Comparison of ENCODE assay signal across 22 mouse cellular contexts in genomic region chr10:22708190-22708843, GRCm38 (mm10). TPM values are rescaled to one million over a fixed set of nuclear protein-coding genes. Genes with fewer than 3 reads are reported as not detected.
A peak's percentile ranks its signal among the peaks of the same experiment; 100 is the strongest.
DNase-seq lines count a peak whose midpoint lies in the region; ATAC-seq lines count a peak whose summit lies in the region.
"Had no signal": no experiment of that assay in that cellular context is flagged by ENCODE, and none has a peak within 500 bp of the region (broad histone marks: within the 10 kb centered on the region; RNA-seq: fewer than 3 reads in every experiment).

No protein-coding gene starts in this region.

- ATAC-seq in embryonic facial prominence, embryonic 14.5 days (ENCODE audit: low read depth) = peak; percentile 63; the same call in 1 of the 2 replicates
- ATAC-seq in heart, embryonic 15.5 days (replicated peaks; ENCODE audit: insufficient number of reproducible peaks, insufficient read depth, low FRiP score, low read depth) = peak; percentile 74; the same call in 1 of the 2 replicates
- ATAC-seq in stomach, embryonic 15.5 days (ENCODE audit: insufficient read depth, low FRiP score, low read depth) = no peak
- no peak for ATAC-seq in midbrain, embryonic 13.5 days
- ATAC-seq: forebrain, embryonic 15.5 days; hindbrain, postnatal 0 days; intestine, postnatal 0 days; liver, embryonic 12.5 days had no signal

- no peak overlapping the region for H3K4me3 ChIP-seq in embryonic facial prominence, embryonic 14.5 days (ENCODE audit: low read depth, low read length)
- H3K4me3 ChIP-seq in embryonic facial prominence, embryonic 10.5 days = no peak overlapping the region
- no peak overlapping the region for H3K4me3 ChIP-seq in heart, embryonic 15.5 days
- H3K4me3 ChIP-seq in stomach, embryonic 15.5 days (replicated peaks) = no peak overlapping the region
- no peak overlapping the region for H3K4me3 ChIP-seq in midbrain, embryonic 13.5 days (replicated peaks)
- H3K4me3 ChIP-seq: embryonic facial prominence, embryonic 12.5 days; forebrain, embryonic 15.5 days; hindbrain, embryonic 10.5 days; limb, embryonic 12.5 days; liver, embryonic 12.5 days; neural tube, embryonic 12.5 days had no signal

- no peaks in the 10 kb centered on the region for H3K4me1 ChIP-seq in embryonic facial prominence, embryonic 14.5 days (ENCODE audit: control insufficient read depth, insufficient read depth, low read length)
- no peaks in the 10 kb centered on the region for H3K4me1 ChIP-seq in embryonic facial prominence, embryonic 10.5 days
- H3K4me1 ChIP-seq in heart, embryonic 15.5 days (replicated peaks) = peaks cover 17% of the 10 kb centered on the region
- no peaks in the 10 kb centered on the region for H3K4me1 ChIP-seq in stomach, embryonic 15.5 days
- no peaks in the 10 kb centered on the region for H3K4me1 ChIP-seq in midbrain, embryonic 13.5 days (replicated peaks)
- H3K4me1 ChIP-seq: embryonic facial prominence, embryonic 12.5 days; forebrain, embryonic 15.5 days; hindbrain, embryonic 10.5 days; limb, embryonic 12.5 days; liver, embryonic 12.5 days; neural tube, embryonic 12.5 days had no signal

- H3K36me3 ChIP-seq in embryonic facial prominence, embryonic 14.5 days (ENCODE audit: control insufficient read depth, insufficient read depth, low read length) = peaks cover 62% of the 10 kb centered on the region
- peaks cover 75% of the 10 kb centered on the region for H3K36me3 ChIP-seq in embryonic facial prominence, embryonic 10.5 days (replicated peaks)
- peaks cover 37% of the 10 kb centered on the region for H3K36me3 ChIP-seq in heart, embryonic 15.5 days
- H3K36me3 ChIP-seq in stomach, embryonic 15.5 days = peaks cover 8% of the 10 kb centered on the region; the same call in 1 of the 2 replicates
- peaks cover 64% of the 10 kb centered on the region for H3K36me3 ChIP-seq in midbrain, embryonic 13.5 days

- peak; percentile 17 for DNase-seq in embryonic facial prominence, embryonic 14.5 days (ENCODE audit: low spot score)
- no peak for DNase-seq in embryonic facial prominence, embryonic 10.5 days (ENCODE audit: low spot score)
- DNase-seq in heart, postnatal 25 days (ENCODE audit: low spot score) = no peak
- peak; percentile 13 to 47 for DNase-seq in lung, adult 18-20 months
- DNase-seq in lung, postnatal 4 days = no peak
- DNase-seq: adrenal gland, adult 2 months; cerebellum, adult 9-11 months; gastrocnemius, postnatal 36 days; thymus, postnatal 25 days had no signal

- H3K27ac ChIP-seq in embryonic facial prominence, embryonic 14.5 days (replicated peaks; ENCODE audit: low read depth, low read length) = no peak overlapping the region
- H3K27ac ChIP-seq in embryonic facial prominence, embryonic 10.5 days (replicated peaks) = no peak overlapping the region
- H3K27ac ChIP-seq in heart, embryonic 15.5 days = 0 out of 2 replicates have a peak overlapping the region, but pooled peaks have one; percentile 32
- H3K27ac ChIP-seq in stomach, embryonic 15.5 days = peak overlapping the region; percentile 36; the same call in 1 of the 2 replicates
- no peak overlapping the region for H3K27ac ChIP-seq in midbrain, embryonic 13.5 days
- H3K27ac ChIP-seq: embryonic facial prominence, embryonic 12.5 days; forebrain, embryonic 15.5 days; hindbrain, embryonic 10.5 days; hindbrain, postnatal 0 days; kidney, postnatal 0 days; limb, embryonic 12.5 days; liver, embryonic 12.5 days; neural tube, embryonic 12.5 days had no signal

- H3K9ac ChIP-seq in embryonic facial prominence, embryonic 14.5 days (ENCODE audit: low read depth, low read length) = no peak overlapping the region
- no peak overlapping the region for H3K9ac ChIP-seq in heart, embryonic 15.5 days
- H3K9ac ChIP-seq in stomach, embryonic 15.5 days = no peak overlapping the region
- H3K9ac ChIP-seq in midbrain, embryonic 13.5 days (replicated peaks) = no peak overlapping the region
- H3K9ac ChIP-seq: embryonic facial prominence, embryonic 12.5 days; forebrain, embryonic 15.5 days; limb, embryonic 12.5 days; liver, embryonic 12.5 days; neural tube, embryonic 12.5 days had no signal

- H3K4me2 ChIP-seq in embryonic facial prominence, embryonic 14.5 days (ENCODE audit: low read depth, low read length) = no peak overlapping the region
- no peak overlapping the region for H3K4me2 ChIP-seq in heart, embryonic 15.5 days
- H3K4me2 ChIP-seq in stomach, embryonic 15.5 days = no peak overlapping the region
- H3K4me2 ChIP-seq in midbrain, embryonic 13.5 days (replicated peaks) = no peak overlapping the region
- H3K4me2 ChIP-seq: embryonic facial prominence, embryonic 12.5 days; forebrain, embryonic 15.5 days; limb, embryonic 12.5 days; liver, embryonic 12.5 days; midbrain, embryonic 11.5 days; neural tube, embryonic 12.5 days had no signal

- no peaks in the 10 kb centered on the region for H3K27me3 ChIP-seq in embryonic facial prominence, embryonic 14.5 days (replicated peaks; ENCODE audit: control insufficient read depth, insufficient read depth, low read length)
- no peaks in the 10 kb centered on the region for H3K27me3 ChIP-seq in embryonic facial prominence, embryonic 10.5 days (replicated peaks; ENCODE audit: low read depth, poor library complexity, severe bottlenecking)
- H3K27me3 ChIP-seq in heart, embryonic 15.5 days = no peaks in the 10 kb centered on the region
- H3K27me3 ChIP-seq in stomach, embryonic 15.5 days (replicated peaks) = no peaks in the 10 kb centered on the region
- H3K27me3 ChIP-seq in midbrain, embryonic 13.5 days = no peaks in the 10 kb centered on the region
- H3K27me3 ChIP-seq: embryonic facial prominence, embryonic 12.5 days; forebrain, embryonic 15.5 days; limb, embryonic 12.5 days; liver, embryonic 12.5 days; neural tube, embryonic 12.5 days had no signal

- no peaks in the 10 kb centered on the region for H3K9me3 ChIP-seq in embryonic facial prominence, embryonic 14.5 days (ENCODE audit: control insufficient read depth, low read length)
- H3K9me3 ChIP-seq in embryonic facial prominence, embryonic 10.5 days = no peaks in the 10 kb centered on the region
- H3K9me3 ChIP-seq in heart, embryonic 15.5 days (replicated peaks) = no peaks in the 10 kb centered on the region
- no peaks in the 10 kb centered on the region for H3K9me3 ChIP-seq in stomach, embryonic 15.5 days
- no peaks in the 10 kb centered on the region for H3K9me3 ChIP-seq in midbrain, embryonic 13.5 days
- H3K9me3 ChIP-seq: embryonic facial prominence, embryonic 12.5 days; forebrain, embryonic 15.5 days; hindbrain, embryonic 10.5 days; limb, embryonic 12.5 days; liver, embryonic 12.5 days; neural tube, embryonic 12.5 days had no signal

- 90% methylated on average over 7 of the region's 7 CpGs for WGBS in embryonic facial prominence, embryonic 14.5 days
- 92% methylated on average over 7 of the region's 7 CpGs for WGBS in embryonic facial prominence, embryonic 10.5 days
- 62% methylated on average over 7 of the region's 7 CpGs for WGBS in heart, embryonic 15.5 days
- WGBS in stomach, embryonic 15.5 days = 77% methylated on average over 7 of the region's 7 CpGs
- 93% methylated on average over 7 of the region's 7 CpGs for WGBS in midbrain, embryonic 13.5 days

- intact Hi-C loops in heart, postnatal 25 days (cut with DNase I) = no loop called here

RNA-seq across cellular contexts. Expression of gene Tbpl1, which starts 23.4 kb away (rescaled TPM):
- 49.5 and 56.0 TPM in 2 replicates for polyA plus RNA-seq in embryonic facial prominence, embryonic 14.5 days (2014; fragmentation: Nextera tagmentation; extraction: Ambion mirVana)
- polyA plus RNA-seq in embryonic facial prominence, embryonic 10.5 days (2016; fragmentation: Nextera tagmentation; extraction: Ambion mirVana) = 89.1 and 91.8 TPM in 2 replicates
- 41.1 and 48.8 TPM in 2 replicates for polyA plus RNA-seq in heart, embryonic 15.5 days (2015; fragmentation: Nextera tagmentation; extraction: Ambion mirVana)
- total RNA-seq in heart, postnatal 25 days (2021) = 10 to 100 TPM; 19.1 to 21.1 TPM
- 50.6 and 56.0 TPM in 2 replicates for polyA plus RNA-seq in stomach, embryonic 15.5 days (2015; fragmentation: Nextera tagmentation; extraction: Ambion mirVana)
- 124 and 127 TPM in 2 replicates for polyA plus RNA-seq in midbrain, embryonic 13.5 days (2015; fragmentation: Nextera tagmentation; extraction: Ambion mirVana)

Comparison
In these comparisons a context has a peak if more than half of its experiments do, and no peak if none do; other contexts are left out.
1. DNase-seq: peak in embryonic facial prominence, embryonic 14.5 days (single experiment) and lung, adult 18-20 months (2 of 2); none in embryonic facial prominence, embryonic 10.5 days (single experiment), heart, postnatal 25 days (single experiment) and lung, postnatal 4 days (0 of 2).
2. ATAC-seq: peak in embryonic facial prominence, embryonic 14.5 days (single experiment) and heart, embryonic 15.5 days (single experiment); none in stomach, embryonic 15.5 days (single experiment) and midbrain, embryonic 13.5 days (single experiment).
3. H3K27ac ChIP-seq: peak in heart, embryonic 15.5 days (single experiment) and stomach, embryonic 15.5 days (single experiment); none in embryonic facial prominence, embryonic 14.5 days (single experiment), embryonic facial prominence, embryonic 10.5 days (single experiment) and midbrain, embryonic 13.5 days (single experiment).